Mouse (Mus musculus) right cerebral cortex, adult 18-20 months (tissue): Measurements from ENCODE around the gene Cyp46a1.

Experiments used
- DNase-seq: peaks from one replicate; pipeline ENCODE4 v3.0.0; 2022; ENCODE audit warnings: mixed read lengths

Cyp46a1 gene

DNA sequence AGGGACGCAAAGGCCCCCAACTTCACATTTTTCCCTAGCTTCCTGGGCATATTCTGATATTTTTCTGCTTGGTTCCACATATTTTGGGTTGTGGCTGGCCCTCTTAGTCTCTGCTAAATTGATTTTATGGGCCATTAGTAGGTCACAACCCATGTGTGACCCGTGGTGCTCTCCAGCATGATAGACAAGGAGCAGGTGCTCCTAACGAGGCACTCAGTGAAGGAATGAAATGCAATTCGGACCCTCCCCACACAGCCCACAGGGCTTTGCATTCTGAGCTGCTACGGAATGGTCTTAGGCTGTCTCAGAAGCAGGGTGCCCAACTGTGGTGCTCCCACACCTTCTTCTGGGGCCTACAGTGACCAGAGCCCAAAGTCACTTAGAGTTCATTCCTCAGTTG is 74.9 kb downstream of the Cyp46a1 start:
- DNase-seq = no peak

DNA sequence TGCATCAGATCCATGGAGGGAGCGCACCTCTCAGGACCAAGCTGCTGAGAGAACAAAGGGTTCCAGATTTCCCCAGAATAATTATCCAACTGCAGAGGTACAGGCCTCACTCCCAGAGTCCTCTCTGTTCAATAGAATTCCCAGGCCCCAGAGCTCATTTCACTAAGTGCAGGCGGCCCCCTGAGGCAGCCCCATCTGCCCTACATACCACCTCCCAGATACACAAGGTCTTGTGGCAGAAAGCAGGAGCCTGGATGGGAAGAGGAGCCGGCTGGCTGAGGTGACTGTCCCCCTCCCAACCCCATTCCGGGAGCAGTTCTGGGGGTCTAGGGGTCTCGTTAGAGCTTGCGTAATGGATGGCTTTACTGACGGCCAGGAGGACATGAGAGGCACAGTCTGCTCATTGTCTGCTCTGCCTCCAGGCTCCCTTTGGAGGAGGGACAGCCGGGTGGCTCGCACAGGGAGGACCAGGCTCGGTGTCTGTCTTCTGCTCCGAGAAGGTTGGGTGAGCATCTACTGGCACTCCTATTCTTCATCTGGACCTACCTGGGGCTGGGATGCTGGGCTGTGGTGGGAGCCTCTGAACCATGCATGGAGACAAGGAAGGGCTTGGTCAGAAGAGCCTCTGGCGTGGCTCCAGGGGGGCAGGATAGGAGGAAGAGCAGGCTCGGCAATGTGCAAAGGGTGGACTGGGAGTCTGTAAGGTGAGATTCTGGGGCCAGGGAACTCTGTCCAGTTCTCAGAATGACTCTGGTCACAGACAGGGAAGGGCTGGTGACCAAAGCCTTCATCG is 76.4 kb downstream of the Cyp46a1 start:
- no peak for DNase-seq
